Mouse (Mus musculus) kidney, postnatal 10 days (tissue): Measurements from ENCODE around the gene Pkd2.
"Not testable (repeated sequence)": the region's sequence is repeated elsewhere in the genome, so short reads cannot be mapped to it uniquely, and the experiment has no call there.

Experiments used
- DNase-seq: peaks from one replicate; pipeline ENCODE4 v3.0.0; 2021; ENCODE audit warnings: mixed read lengths

The Pkd2 gene

GRCm38 (mm10) chr5:104458832-104459705, at the start of gene Pkd2:
Gene Pkd2 (plus strand): TSS chr5:104459450.
- DNase-seq = peak; percentile 92

- no peak for DNase-seq
These were observed 43.3 kb upstream of the Pkd2 start for GRCm38 (mm10) chr5:104415999-104416398.

- no peak for DNase-seq
These were observed 42.2 kb upstream of the Pkd2 start for GRCm38 (mm10) chr5:104417028-104417427.

GRCm38 (mm10) chr5:104417721-104418120, 41.5 kb upstream of the Pkd2 start:
- DNase-seq = peak; percentile 42

- DNase-seq = no peak
These were observed 37.2 kb upstream of the Pkd2 start for GRCm38 (mm10) chr5:104422039-104422438.

GRCm38 (mm10) chr5:104423861-104424260, 35.4 kb upstream of the Pkd2 start:
- peak; percentile 48 for DNase-seq

GRCm38 (mm10) chr5:104425949-104426348, 33.3 kb upstream of the Pkd2 start:
- DNase-seq = no peak

- DNase-seq = peak; percentile 75
These were observed 26.4 kb upstream of the Pkd2 start for GRCm38 (mm10) chr5:104432886-104433285.

- no peak for DNase-seq
These were observed 25.2 kb upstream of the Pkd2 start for GRCm38 (mm10) chr5:104433968-104434565.

- peak; percentile 58 for DNase-seq
These were observed 24.4 kb upstream of the Pkd2 start, which contains the start of gene Spp1 for GRCm38 (mm10) chr5:104434835-104435301. Gene Spp1 (plus strand): TSS chr5:104435118.

- DNase-seq = peak; percentile 23
These were observed 22.7 kb upstream of the Pkd2 start for GRCm38 (mm10) chr5:104436406-104437076.

- no peak for DNase-seq
These were observed 16.9 kb upstream of the Pkd2 start for GRCm38 (mm10) chr5:104442396-104442795.

- DNase-seq = no peak
These were observed 16.4 kb upstream of the Pkd2 start for GRCm38 (mm10) chr5:104442850-104443249.

- DNase-seq = peak; percentile 80
These were observed 13.1 kb upstream of the Pkd2 start for GRCm38 (mm10) chr5:104446156-104446555.

GRCm38 (mm10) chr5:104448346-104448745, 10.9 kb upstream of the Pkd2 start:
- DNase-seq = not testable (repeated sequence)

GRCm38 (mm10) chr5:104449491-104449890, 9.8 kb upstream of the Pkd2 start:
- no peak for DNase-seq

GRCm38 (mm10) chr5:104453075-104453474, 6.2 kb upstream of the Pkd2 start:
- DNase-seq = no peak

GRCm38 (mm10) chr5:104454564-104454963, 4.7 kb upstream of the Pkd2 start:
- DNase-seq = no peak

GRCm38 (mm10) chr5:104459706-104460455, 631 bp downstream of the Pkd2 start:
- DNase-seq = peak; percentile 81

- no peak for DNase-seq
These were observed 1.2 kb downstream of the Pkd2 start for GRCm38 (mm10) chr5:104460456-104460838.

- DNase-seq = no peak
These were observed 1.6 kb downstream of the Pkd2 start for GRCm38 (mm10) chr5:104460856-104461255.

- DNase-seq = no peak
These were observed 6.0 kb downstream of the Pkd2 start for GRCm38 (mm10) chr5:104465279-104465678.

- peak; percentile 63 for DNase-seq
These were observed 6.5 kb downstream of the Pkd2 start for GRCm38 (mm10) chr5:104465731-104466130.
